Mouse (Mus musculus): ENCODE measurements around the gene Plekha6.
A peak's percentile ranks its signal among the peaks of the same experiment; 100 is the strongest.

Plekha6 gene

DNA sequence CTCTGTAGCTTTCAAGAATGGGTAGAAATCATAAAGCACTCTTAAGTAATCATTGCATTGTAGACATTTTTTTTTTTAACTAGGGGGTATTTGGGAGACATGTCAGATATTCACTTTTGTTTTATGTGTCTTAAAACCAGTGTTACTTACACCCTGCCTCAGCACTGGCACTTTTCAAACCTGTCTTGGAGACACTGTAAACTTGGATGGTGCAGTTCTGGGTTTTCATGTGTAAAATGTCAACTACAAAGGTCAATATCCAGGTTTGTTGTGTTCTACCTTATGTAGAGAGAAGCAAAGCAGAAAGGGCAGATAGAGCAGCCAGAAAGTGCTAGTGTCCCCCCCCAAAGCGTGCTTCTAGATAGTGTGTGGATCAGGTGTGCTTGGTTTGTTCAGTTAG is 25.6 kb upstream of the Plekha6 start:
- no peak for DNase-seq (ENCODE audit: extremely low read depth, insufficient read length, low spot score)

DNA sequence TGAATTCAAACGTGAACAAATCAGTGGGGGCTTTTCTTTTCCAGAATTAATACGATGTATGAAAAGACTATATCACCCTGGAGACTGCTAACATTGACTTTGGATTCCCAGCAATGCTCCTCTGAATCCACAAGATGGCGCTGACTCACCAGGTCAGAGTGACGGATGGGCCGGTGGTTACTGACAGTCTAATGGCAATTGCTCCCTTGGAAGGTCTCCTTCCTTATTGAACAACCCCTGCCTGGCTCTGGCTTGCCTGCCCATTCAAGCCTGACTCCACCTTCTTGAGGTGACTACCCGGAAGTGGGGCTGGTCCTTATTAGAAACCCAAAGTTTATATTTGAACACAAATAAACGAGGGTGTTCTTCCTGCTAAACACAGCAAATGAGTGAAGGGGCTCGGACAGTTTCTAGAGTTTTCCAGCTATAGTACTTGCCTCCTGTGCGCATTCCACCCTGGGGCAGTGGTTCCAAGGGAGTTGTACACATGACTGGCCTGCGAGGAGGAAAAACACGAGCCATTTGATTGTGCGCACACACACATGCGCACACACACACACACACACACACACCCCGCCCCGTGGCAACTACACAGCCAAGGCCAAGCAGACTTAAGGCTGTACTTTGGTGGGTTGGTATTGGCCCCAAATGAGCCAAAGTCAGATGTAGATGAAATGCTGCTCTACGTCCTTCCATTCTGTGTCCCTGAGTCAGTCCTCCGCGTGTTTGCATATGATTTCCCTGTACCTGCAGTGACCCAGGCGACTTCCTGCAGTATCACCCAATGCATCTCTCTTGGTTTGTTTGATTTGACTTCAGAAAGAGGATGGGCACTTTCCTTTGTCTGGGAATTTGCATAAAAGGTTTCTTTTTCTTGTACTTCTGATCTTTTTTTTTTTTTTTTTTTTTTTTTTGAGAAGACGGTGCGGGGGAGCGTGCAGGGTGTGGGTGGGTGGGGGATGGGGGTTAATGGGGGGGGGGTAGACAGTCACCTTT is 17.7 kb upstream of the Plekha6 start:
- no peak for DNase-seq (ENCODE audit: extremely low read depth, insufficient read length, low spot score)

DNA sequence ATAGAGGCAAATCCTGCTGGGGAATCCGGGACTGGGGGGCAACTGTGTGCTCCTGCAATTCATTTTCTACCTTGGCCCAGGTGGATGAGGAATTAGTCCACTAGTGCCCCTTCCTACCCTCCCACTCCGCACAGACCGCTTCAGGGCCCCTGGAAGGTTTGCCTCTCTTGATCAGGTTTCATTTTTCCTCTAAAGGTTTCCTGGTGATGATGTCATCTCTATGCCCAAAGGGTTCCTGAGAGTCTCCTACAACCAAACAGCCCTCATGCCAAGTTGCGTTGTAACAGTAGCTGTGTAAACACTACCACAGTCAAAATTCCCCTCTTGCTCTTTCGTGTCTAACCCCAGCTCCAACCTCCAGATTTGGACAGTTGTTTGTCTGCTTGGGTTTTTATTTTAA is 16.7 kb upstream of the Plekha6 start:
- DNase-seq (ENCODE audit: extremely low read depth, insufficient read length, low spot score) = no peak

DNA sequence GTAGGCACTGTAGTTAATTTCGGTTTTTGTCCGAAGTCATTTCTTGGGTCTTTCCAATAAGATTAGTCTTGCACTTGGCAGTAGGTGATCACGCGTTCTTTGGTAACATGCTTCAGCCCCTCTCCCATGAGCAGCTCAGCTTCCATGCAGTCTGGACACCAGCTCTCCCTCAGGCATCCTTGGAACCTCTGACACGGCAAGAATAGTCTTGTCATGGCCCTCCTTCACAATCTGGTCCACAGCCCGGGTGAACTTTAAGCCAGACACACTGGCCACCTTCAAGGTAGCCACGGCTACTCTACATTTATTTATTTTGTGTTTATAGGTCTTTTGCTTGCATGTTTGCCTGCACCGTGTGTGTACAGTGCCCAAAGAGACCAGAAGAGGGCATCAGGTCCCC is 15.9 kb upstream of the Plekha6 start:
- no peak for DNase-seq (ENCODE audit: extremely low read depth, insufficient read length, low spot score)

DNA sequence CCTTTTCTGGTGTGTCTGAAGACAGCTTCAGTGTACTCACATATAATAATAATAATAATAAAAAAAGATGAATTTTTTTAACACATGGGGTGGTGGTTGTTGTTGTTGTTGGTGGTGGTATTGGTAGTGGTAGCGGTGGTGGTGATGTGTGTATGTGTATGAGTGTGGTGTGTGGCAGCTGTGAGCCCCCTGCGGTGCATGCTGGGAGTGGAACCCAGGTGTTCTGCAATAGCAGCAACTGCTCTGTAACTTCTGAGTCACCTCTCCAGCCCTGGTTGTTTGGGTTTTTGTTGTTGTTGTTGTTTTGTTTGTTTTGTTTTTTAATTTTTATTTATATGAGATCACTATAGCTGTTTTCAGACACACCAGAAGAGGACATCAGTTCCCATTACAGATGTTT is 13.5 kb upstream of the Plekha6 start:
- DNase-seq (ENCODE audit: extremely low read depth, insufficient read length, low spot score) = no peak

DNA sequence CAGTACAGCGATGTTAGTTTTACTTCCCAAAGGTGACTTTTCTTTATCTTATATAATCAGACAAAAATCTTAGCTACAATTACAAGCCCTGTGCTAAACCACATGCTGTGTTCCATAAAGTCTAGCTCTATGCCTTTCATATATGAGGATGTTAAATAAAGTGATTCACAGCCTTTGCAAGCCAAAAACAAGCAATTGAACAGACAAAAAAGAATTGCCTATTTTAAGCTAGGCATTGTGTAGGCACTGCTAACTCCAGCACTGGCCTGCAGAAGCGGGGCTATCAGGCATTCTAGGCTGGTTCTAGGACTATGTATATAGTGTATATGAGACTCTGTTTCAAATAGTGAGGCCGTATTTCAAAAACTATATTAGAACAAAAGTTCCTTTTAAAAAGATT is 11.8 kb upstream of the Plekha6 start:
- DNase-seq (ENCODE audit: extremely low read depth, insufficient read length, low spot score) = no peak

DNA sequence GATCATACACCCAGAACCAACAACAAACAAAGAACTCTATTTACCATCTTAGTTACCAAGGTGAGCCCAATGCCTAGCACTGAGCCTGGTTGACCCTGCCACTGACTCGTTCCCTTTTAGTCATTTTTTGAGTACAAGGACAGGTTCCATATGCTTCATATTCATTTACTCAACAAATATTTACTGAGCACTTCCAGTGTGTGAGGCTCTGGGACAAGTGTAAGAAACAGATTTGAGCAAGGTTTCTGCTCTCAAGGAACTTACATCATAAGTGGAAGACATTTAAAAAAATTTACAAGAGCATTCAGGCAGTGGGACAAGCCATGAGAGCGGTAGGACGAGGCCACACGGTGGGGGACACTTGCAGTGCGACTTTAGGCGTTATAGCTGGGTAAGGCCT is 8.7 kb upstream of the Plekha6 start:
- DNase-seq (ENCODE audit: extremely low read depth, insufficient read length, low spot score) = no peak

DNA sequence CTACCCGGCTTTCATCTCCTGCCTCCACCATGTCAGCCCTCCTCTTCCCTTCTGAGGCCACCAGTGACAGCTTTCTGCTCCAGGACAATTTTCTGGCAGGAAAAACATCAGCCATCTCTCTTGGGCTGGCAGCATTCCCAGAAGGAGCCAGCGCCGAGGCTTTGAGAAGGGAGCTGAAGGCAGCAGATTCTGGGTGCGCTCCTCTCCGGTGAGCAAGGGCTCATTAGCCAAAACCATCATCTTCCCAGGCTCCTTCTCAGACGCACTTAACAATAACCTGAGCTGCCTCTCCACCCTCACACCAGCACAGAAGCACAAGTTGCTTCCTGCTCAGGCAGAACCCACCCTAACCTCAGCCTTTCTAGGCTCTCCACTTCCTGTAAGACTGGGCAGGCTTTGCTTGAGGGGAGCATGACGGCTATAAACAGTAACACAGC is 4.9 kb upstream of the Plekha6 start:
- DNase-seq (ENCODE audit: extremely low read depth, insufficient read length, low spot score) = no peak

DNA sequence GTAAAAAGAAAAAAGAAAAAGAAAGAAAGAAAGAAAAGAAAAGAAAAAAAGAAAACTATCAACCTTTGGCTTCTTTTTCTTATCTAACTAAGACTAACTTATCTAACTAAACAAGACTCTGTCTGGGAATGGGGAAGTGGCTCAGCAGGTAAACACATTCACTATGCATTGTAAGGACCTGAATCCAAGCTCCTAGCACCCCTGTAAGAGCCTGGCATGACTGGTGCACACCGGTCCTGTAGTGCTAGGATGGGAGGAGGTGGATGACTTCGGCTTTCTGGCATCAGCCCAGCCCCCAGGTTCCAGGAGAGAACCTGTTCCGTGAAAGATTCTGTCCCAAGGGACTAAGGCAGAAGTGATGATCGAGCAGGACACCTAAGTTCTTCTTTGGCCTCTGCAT is 2.5 kb upstream of the Plekha6 start:
- no peak for DNase-seq (ENCODE audit: extremely low read depth, insufficient read length, low spot score)

DNA sequence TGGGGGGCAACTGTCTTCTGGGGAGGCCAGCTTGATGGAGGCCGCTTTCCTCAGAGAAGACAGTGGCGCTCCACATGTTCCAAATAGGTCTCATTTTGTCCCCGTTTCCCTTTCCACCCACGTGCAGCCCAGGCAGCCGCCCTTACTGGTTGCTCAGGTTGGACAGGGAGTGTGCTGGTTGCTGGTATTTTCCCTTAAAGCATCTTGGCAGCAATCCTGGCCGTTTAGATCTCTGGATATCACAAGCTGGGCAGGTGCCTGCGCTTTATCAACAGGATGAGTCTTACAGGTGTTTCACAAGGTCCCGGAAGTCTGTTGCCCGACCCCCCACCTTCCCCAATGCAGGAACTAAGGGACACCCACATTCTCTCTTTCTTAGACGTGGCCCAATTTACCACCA is 2.0 kb upstream of the Plekha6 start:
- no peak for DNase-seq (ENCODE audit: extremely low read depth, insufficient read length, low spot score)

DNA sequence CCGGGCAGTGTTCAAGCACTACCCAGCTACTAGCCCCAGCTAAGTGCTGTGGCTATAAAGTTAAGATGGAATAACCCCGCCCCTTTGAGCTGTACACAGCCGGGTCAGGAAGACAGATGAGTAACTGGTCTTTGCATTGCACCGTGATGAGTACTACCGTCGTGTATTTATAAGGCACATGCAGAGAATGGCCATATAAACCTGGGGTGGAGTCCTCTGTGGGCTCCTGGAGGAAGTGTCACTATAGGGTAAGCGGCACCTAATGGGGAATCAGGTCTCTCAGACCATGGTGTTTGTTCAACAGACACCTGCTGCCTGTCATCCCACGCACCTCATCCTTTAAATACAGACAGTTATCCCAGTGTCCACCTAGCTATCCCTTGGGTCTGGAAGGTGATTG is 1.0 kb upstream of the Plekha6 start:
- DNase-seq (ENCODE audit: extremely low read depth, insufficient read length, low spot score) = no peak

DNA sequence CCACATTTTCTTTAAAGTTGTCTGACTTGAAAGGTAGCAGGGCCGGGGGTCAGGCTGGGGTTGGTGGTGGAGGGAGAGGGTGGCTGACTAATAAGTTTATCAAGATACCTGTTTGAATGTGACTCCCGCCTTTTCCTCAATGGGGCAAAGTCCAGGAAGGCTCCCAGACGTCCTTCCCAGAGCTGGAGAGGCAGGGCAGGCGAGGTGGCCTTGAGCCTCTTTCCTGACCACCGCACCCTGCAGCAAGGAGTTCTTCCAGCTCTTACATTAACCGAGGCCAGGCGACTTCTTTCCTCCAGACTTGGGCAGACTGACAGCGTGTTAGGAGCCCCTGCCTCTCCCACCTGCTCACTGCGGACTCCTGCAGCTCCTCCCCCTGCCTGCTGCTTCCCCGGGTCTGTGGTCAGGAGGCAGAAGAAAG is 591 bp downstream of the Plekha6 start:
- DNase-seq (ENCODE audit: extremely low read depth, insufficient read length, low spot score) = no peak

DNA sequence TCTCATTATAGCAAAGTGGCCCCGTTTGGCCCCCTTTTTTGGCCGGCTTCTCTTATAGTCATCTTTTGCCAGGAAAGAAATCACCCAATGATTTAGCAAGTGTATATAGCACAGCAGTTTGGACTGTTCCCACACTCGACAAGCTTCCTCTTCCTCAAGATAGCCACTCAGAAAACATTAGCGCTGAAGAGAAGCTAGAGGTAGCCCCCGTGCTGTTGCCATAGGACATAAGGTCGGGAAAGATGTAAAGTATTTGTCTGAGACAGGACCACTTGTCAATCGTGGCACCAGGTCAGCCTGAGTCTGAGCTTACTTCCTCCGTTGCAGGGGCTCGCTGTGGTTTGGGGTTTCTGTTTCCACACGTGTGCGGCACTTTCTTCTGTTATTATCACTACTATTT is 1.1 kb downstream of the Plekha6 start:
- DNase-seq (ENCODE audit: extremely low read depth, insufficient read length, low spot score) = no peak

DNA sequence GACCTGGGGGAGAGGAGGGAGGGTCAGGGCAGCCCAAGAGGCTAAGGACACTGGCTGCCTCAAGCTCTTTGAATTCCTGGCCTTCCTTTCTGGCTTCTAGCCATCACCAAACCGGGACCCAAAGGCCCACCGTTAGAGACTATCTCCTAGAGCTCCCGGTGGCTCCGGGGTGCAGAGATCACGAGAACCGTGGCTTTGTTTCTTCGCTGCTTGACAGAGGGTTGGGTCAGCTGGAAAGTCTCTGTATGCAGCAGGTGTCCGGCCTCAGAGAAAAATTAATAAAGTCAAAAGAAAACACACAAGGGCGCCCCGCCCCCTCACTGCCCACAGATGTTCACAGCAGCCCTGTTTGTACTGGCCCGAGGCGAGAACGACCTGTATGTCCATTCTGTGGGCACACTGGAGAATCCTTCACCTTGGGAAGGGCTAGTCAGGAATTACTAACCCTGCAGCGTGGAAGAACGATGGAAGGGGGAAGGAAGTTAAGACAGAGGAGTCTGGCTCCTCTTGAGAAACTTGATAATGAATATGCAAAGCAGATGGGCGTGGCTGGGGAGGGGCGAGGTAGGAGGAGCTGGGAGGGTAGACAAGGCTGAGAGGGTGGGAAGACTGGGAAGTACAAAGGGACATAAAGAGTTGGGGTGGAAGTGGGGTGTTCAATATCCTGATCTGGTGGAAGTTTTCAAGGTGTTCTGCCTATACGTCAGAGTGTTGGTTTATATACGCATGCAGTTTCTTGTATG is 4.5 kb downstream of the Plekha6 start:
- no peak for DNase-seq (ENCODE audit: extremely low read depth, insufficient read length, low spot score)

DNA sequence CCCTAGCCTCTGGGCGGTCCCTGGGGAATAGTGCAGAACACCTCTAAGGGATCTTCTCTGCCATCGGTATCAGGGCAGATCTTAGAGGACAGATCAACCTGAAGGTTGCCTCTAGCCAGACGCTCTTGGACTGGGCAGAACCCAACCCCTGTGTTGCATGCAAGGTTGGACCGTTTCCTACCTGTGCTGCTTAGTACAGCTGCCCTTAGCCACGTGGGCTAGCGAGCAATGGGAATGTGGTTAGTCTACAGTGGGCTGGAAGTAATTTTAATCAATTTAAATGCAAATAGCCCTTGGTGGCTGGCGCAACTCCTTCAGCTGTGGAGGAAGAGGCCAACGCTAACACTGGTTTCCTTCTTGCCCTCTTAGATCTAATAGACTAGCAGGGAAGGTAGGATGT is 6.2 kb downstream of the Plekha6 start:
- DNase-seq (ENCODE audit: extremely low read depth, insufficient read length, low spot score) = no peak

DNA sequence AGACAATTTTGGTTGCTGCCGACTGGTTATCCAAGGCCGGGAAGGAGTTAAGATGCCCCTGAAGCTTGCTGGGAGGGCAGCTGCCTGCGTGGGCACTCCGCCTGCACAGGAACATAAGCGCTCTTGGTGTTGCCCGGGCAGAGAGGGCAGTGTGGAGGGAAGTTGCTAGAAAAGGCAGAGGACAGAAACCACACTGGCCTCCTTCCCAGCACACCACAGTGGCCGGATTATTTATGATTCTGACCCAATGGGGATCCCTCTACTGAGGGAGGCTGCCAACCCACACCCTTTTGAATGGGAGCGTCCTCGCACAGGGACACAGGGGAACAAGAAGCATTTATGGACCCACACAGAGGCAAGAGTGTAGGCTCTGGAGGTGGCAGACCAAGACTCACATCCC is 7.3 kb downstream of the Plekha6 start:
- DNase-seq (ENCODE audit: extremely low read depth, insufficient read length, low spot score) = no peak

DNA sequence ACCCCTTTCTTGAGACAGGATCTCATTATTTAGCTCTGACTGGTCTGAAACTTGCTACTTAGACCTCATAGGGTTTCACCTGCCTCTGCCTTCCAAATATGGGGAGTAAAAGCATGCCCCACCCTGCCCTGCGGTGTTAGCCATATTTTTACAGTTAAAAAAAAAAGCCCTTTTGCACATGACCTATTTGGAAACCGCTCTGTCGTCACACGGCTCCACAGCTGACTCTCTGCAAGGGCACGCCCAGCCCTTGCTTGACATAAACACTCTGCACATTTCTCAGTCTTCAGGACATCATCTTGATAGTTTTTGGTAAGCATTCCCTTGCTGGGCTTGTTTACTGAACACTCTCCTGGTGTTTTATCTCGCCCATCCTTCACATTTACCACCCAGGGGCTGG is 11.1 kb downstream of the Plekha6 start:
- DNase-seq (ENCODE audit: extremely low read depth, insufficient read length, low spot score) = no peak

DNA sequence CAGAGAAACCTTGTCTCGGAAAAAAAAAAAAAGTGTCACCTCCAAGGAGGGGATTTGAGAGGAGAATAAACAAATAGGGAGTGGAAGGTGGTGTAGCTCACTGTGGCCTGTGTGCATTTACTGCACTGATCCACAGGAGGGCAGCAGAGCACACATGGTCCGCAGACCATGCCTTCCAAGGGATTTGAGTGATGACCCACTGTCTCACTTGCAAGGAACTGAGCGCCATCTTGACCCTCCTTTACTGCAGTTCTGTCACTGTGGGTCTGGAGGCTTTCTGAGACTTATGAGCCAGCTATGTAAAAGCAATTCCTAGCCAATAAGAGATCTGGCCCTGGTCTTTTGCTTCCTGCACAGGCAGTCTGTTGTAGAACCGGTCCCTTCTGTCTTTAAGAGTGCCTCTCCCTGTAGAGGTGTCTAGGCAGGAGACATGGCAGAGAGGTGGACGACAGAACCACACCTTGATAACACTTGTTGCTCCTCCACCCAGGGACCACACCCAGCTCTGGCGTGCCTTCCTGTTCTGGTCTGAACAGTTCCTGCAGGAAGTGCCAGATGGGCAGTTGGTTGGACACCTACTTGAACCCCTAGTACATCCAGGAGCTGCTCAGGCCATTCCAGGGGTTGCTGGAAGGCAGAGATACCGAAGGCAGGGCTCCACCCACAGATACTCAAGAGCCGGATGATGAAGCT is 13.6 kb downstream of the Plekha6 start:
- DNase-seq (ENCODE audit: extremely low read depth, insufficient read length, low spot score) = peak; percentile 28

DNA sequence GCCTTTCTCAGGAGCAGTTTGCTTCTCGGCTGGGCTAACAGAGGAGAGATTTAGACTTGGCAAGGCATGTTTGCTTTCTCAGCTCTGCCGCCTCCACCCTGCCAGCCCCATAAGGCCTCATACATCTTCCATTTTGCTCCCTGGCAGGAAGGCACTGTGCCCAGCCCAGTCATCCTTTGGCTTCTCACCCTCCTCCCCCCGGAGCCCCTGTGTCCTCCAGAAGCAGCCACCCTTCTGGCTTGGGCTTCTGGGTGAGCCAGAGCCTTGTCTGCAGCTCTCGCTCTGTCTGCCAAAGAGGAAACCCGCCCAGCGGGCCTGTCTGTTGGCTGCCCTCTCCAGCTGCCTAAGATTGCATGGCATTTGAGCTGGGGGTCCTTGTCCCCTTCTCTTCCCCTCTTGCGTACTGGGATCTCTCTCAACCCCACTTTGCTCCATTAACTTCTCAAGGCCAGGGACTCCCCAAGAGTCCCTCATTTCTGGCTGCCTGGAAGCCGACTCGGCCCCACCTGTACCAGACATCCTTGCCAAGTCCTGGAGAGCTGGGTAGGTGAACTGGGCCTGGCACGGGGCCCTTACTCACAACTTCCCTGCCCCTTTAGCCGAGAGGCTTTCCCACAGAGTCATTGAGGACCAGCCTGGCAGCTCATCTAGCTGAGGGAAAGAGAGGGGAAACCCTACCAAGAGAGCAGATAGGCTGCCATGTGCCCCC is 14.9 kb downstream of the Plekha6 start:
- no peak for DNase-seq (ENCODE audit: extremely low read depth, insufficient read length, low spot score)

All from 3134 (cell line).